Mouse (Mus musculus) myocyte (in vitro differentiated cells): Measurements from ENCODE around the gene Agtr1b.

Experiments
- CEBPB ChIP-seq: IDR thresholded peaks from 2 replicates; pipeline ENCODE4 v1.6.1; 2011; ENCODE audit warnings: mild to moderate bottlenecking, moderate library complexity; ENCODE audit not compliant: poor library complexity, insufficient read depth, severe bottlenecking
- E2F4 ChIP-seq: IDR thresholded peaks from one replicate; pipeline ENCODE4 v1.6.1; 2011; ENCODE audit warnings: mild to moderate bottlenecking, control low read depth, moderate library complexity; ENCODE audit not compliant: insufficient read depth
- MAX ChIP-seq: IDR thresholded peaks from one replicate; pipeline ENCODE4 v1.6.1; 2011; ENCODE audit warnings: low read depth, mild to moderate bottlenecking, control low read depth
- MYOD1 ChIP-seq, 3 experiments: IDR thresholded peaks; one replicate each; pipeline ENCODE4 v1.6.1; 2011; ENCODE audit warnings: control low read depth in 2 of 3, low read depth in 2 of 3, mild to moderate bottlenecking in 2 of 3, moderate library complexity in 1 of 3; ENCODE audit not compliant: insufficient read length in 2 of 3, control insufficient read depth in 1 of 3
- MYOG ChIP-seq, 3 experiments: IDR thresholded peaks; one replicate each; pipeline ENCODE4 v1.6.1; 2011; ENCODE audit warnings: control low read depth in 2 of 3, low read depth in 2 of 3, mild to moderate bottlenecking in 2 of 3; ENCODE audit not compliant: insufficient read length in 2 of 3, control insufficient read depth in 1 of 3, insufficient read depth in 1 of 3
- POLR2A ChIP-seq: IDR thresholded peaks from one replicate; pipeline ENCODE4 v1.6.1; 2011; ENCODE audit warnings: low read depth, mild to moderate bottlenecking, control low read depth, moderate library complexity; ENCODE audit not compliant: insufficient read length
- POLR2AphosphoS2 ChIP-seq: IDR thresholded peaks from one replicate; pipeline ENCODE4 v1.6.1; 2011; ENCODE audit warnings: low read depth, control low read depth; ENCODE audit not compliant: insufficient read length
- REST ChIP-seq: IDR thresholded peaks from one replicate; pipeline ENCODE4 v1.6.1; 2011; ENCODE audit warnings: mild to moderate bottlenecking, control low read depth, moderate library complexity; ENCODE audit not compliant: insufficient read depth, insufficient read length
- SRF ChIP-seq: IDR thresholded peaks from one replicate; pipeline ENCODE4 v1.6.1; 2011; ENCODE audit warnings: low read depth; ENCODE audit not compliant: control insufficient read depth, insufficient read length
- TCF12 ChIP-seq: IDR thresholded peaks from one replicate; pipeline ENCODE4 v1.6.1; 2011; ENCODE audit warnings: mild to moderate bottlenecking, control low read depth; ENCODE audit not compliant: poor library complexity, insufficient read depth, severe bottlenecking
- TCF3 ChIP-seq: IDR thresholded peaks from one replicate; pipeline ENCODE4 v1.6.1; 2011; ENCODE audit warnings: low read depth, control low read depth; ENCODE audit not compliant: insufficient read length
- USF1 ChIP-seq: IDR thresholded peaks from one replicate; pipeline ENCODE4 v1.6.1; 2011; ENCODE audit warnings: low read depth, mild to moderate bottlenecking, control low read depth, moderate library complexity

- TF ChIP-seq POLR2AphosphoS2 (no peak), E2F4 (no peak), USF1 (no peak), POLR2A (no peak), CEBPB (no peak), TCF12 (no peak), REST (no peak), SRF (no peak), MAX (no peak), MYOG (IDR thresholded peaks at IDR 0.05; ENCODE audit: control insufficient read depth in 1 of 3, insufficient read depth in 1 of 3, insufficient read length in 2 of 3, low read depth in 2 of 3) (no peak), MYOD1 (IDR thresholded peaks at IDR 0.05; ENCODE audit: control insufficient read depth in 1 of 3, insufficient read length in 2 of 3, low read depth in 2 of 3) (no peak), TCF3 (no peak)
These were observed 78.2 kb downstream of the Agtr1b start for GRCm38 (mm10) chr3:20288761-20289160.
